ENCODE assay signal across 17 mouse cellular contexts in the genomic region with DNA sequence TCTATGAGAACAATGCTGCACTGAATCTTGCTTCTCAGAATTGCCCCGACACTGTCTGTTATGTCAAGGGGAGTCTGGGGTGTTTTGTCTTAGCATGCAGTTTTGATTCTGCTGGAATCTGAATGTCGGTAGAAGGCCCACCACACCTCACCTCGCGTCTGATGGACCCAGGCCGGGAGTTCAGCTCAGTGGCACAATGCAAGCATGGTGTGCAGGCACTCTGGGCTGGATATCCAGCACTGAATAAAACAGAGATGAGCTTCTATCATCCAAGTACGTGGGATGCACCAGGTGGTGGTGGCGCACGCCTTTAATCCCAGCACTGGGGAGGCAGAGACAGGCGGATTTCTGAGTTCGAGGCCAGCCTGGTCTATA. TPM values are rescaled to one million over a fixed set of nuclear protein-coding genes. Genes with fewer than 3 reads are reported as not detected.
A peak's percentile ranks its signal among the peaks of the same experiment; 100 is the strongest.
DNase-seq lines count a peak whose midpoint lies in the region; ATAC-seq lines count a peak whose summit lies in the region.
"Had no signal": no experiment of that assay in that cellular context is flagged by ENCODE, and none has a peak within 500 bp of the region (broad histone marks: within the 10 kb centered on the region; RNA-seq: fewer than 3 reads in every experiment).

No protein-coding gene starts in this region.

- H3K27me3 ChIP-seq in lung, embryonic 15.5 days, result no peaks in the 10 kb centered on the region
- no peaks in the 10 kb centered on the region for H3K27me3 ChIP-seq in embryonic facial prominence, embryonic 12.5 days
- no peaks in the 10 kb centered on the region for H3K27me3 ChIP-seq in liver, embryonic 13.5 days
- H3K27me3 ChIP-seq: heart, embryonic 15.5 days; midbrain, embryonic 12.5 days had no signal

- no peak overlapping the region for H3K4me3 ChIP-seq in lung, embryonic 15.5 days
- H3K4me3 ChIP-seq in embryonic facial prominence, embryonic 12.5 days, result no peak overlapping the region
- no peak overlapping the region for H3K4me3 ChIP-seq in liver, embryonic 13.5 days (replicated peaks)
- H3K4me3 ChIP-seq: erythroblast, embryonic 14.5 days; heart, embryonic 15.5 days; midbrain, embryonic 12.5 days had no signal

- H3K27ac ChIP-seq in lung, embryonic 15.5 days, result peak overlapping the region; percentile 78; the same call in 1 of the 2 replicates
- 0 out of 2 replicates have a peak overlapping the region, but pooled peaks have one; percentile 63 for H3K27ac ChIP-seq in embryonic facial prominence, embryonic 12.5 days
- peak overlapping the region; percentile 25; the same call in 1 of the 2 replicates for H3K27ac ChIP-seq in liver, embryonic 13.5 days
- H3K27ac ChIP-seq: heart, embryonic 15.5 days; midbrain, embryonic 12.5 days had no signal

- peaks cover 18% of the 10 kb centered on the region for H3K4me1 ChIP-seq in lung, embryonic 15.5 days
- H3K4me1 ChIP-seq in embryonic facial prominence, embryonic 12.5 days, result peaks cover 25% of the 10 kb centered on the region
- H3K4me1 ChIP-seq in liver, embryonic 13.5 days (replicated peaks), result peaks cover 17% of the 10 kb centered on the region
- H3K4me1 ChIP-seq: heart, embryonic 15.5 days; midbrain, embryonic 12.5 days had no signal

- DNase-seq in heart, adult 11 months, result peak; percentile 87
- DNase-seq in heart, postnatal 14 days, result no peak
- DNase-seq in lung, postnatal 25 days (ENCODE audit: low spot score), result no peak
- DNase-seq in liver, embryonic 13.5 days, result no peak
- no peak for DNase-seq in adrenal gland, adult 18-20 months (ENCODE audit: low spot score in 2 of 2)
- DNase-seq: adrenal gland, postnatal 10 days; cerebellum, adult 11 months; cerebellum, postnatal 25 days; kidney, adult 11 months; kidney, postnatal 10 days; thymus, postnatal 4 days had no signal

- intact Hi-C loops in heart, postnatal 14 days (cut with DNase I), result no loop called here

- 80% methylated on average over 10 of the region's 10 CpGs for WGBS in lung, embryonic 15.5 days
- WGBS in embryonic facial prominence, embryonic 12.5 days, result 73% methylated on average over 10 of the region's 10 CpGs
- 72% methylated on average over 10 of the region's 10 CpGs for WGBS in liver, embryonic 13.5 days (ENCODE audit: insufficient replicate concordance)

- no peak overlapping the region for H3K4me2 ChIP-seq in lung, embryonic 15.5 days
- no peak overlapping the region for H3K4me2 ChIP-seq in embryonic facial prominence, embryonic 12.5 days (replicated peaks)
- no peak overlapping the region for H3K4me2 ChIP-seq in liver, embryonic 13.5 days
- H3K4me2 ChIP-seq: heart, embryonic 15.5 days; midbrain, embryonic 12.5 days had no signal

- no peaks in the 10 kb centered on the region for H3K9me3 ChIP-seq in lung, embryonic 15.5 days
- no peaks in the 10 kb centered on the region for H3K9me3 ChIP-seq in embryonic facial prominence, embryonic 12.5 days
- H3K9me3 ChIP-seq in liver, embryonic 13.5 days (replicated peaks), result no peaks in the 10 kb centered on the region
- H3K9me3 ChIP-seq: heart, embryonic 15.5 days; midbrain, embryonic 12.5 days had no signal

- H3K36me3 ChIP-seq in lung, embryonic 15.5 days, result no peaks in the 10 kb centered on the region
- no peaks in the 10 kb centered on the region for H3K36me3 ChIP-seq in embryonic facial prominence, embryonic 12.5 days
- H3K36me3 ChIP-seq in liver, embryonic 13.5 days, result no peaks in the 10 kb centered on the region
- H3K36me3 ChIP-seq: heart, embryonic 15.5 days; midbrain, embryonic 12.5 days had no signal

- ATAC-seq in lung, embryonic 15.5 days (ENCODE audit: borderline replicate concordance, extremely low read depth, low FRiP score, low TSS enrichment), result no peak
- ATAC-seq in embryonic facial prominence, embryonic 12.5 days (ENCODE audit: insufficient number of reproducible peaks, insufficient read depth, low FRiP score, low TSS enrichment), result no peak
- no peak for ATAC-seq in liver, embryonic 13.5 days (ENCODE audit: low read depth)
- ATAC-seq: hindbrain, embryonic 16.5 days had no signal

- no peak overlapping the region for H3K9ac ChIP-seq in lung, embryonic 15.5 days
- no peak overlapping the region for H3K9ac ChIP-seq in embryonic facial prominence, embryonic 12.5 days
- no peak overlapping the region for H3K9ac ChIP-seq in liver, embryonic 13.5 days
- H3K9ac ChIP-seq: heart, embryonic 15.5 days; midbrain, embryonic 12.5 days had no signal

RNA-seq across cellular contexts. Expression of gene Zfp326, which starts 15.9 kb away (rescaled TPM):
- 10 to 100 TPM; 14.5 to 15.6 TPM for total RNA-seq in heart, postnatal 14 days (2021)
- 38.0 and 41.4 TPM in 2 replicates for polyA plus RNA-seq in lung, embryonic 15.5 days (2015; fragmentation: Nextera tagmentation; extraction: Ambion mirVana)
- 64.1 and 67.5 TPM in 2 replicates for polyA plus RNA-seq in embryonic facial prominence, embryonic 12.5 days (2016; fragmentation: Nextera tagmentation; extraction: Ambion mirVana)
- polyA plus RNA-seq in liver, embryonic 13.5 days (2015; fragmentation: Nextera tagmentation; extraction: Ambion mirVana), result 8.5 and 9.9 TPM in 2 replicates
- 10 to 100 TPM; 26.3 to 26.4 TPM for total RNA-seq in adrenal gland, adult 18-20 months (2021)

Comparison
In these comparisons a context has a peak if more than half of its experiments do, and no peak if none do; other contexts are left out.
1. H3K27ac ChIP-seq: peak in every context shown above with its lines; median percentile 78 in lung, embryonic 15.5 days; 63 in embryonic facial prominence, embryonic 12.5 days; 25 in liver, embryonic 13.5 days.